Mouse (Mus musculus): ENCODE measurements around the gene H2-M10.1. TPM values are rescaled to one million over a fixed set of nuclear protein-coding genes. Genes with fewer than 3 reads are reported as not detected.
"Not testable (repeated sequence)": the region's sequence is repeated elsewhere in the genome, so short reads cannot be mapped to it uniquely, and the experiment has no call there.

The H2-M10.1 gene
- polyA plus RNA-seq (2012; ENCODE audit: insufficient read depth, low replicate concordance), result not detected in 2 replicates

- TF ChIP-seq GATA1 (IDR thresholded peaks at IDR 0.05; ENCODE audit: borderline replicate concordance, low read length) (no peak), FLI1 (IDR thresholded peaks at IDR 0.05; ENCODE audit: low read length) (no peak)
- Histone ChIP-seq H3K4me3 (replicated peaks) (no peak within 1 kb of the TSS), H3K27me3 (replicated peaks) (peaks cover 2% of the 10 kb centered on the region), H3K4me1 (no peaks in the 10 kb centered on the region), H3K36me3 (replicated peaks; ENCODE audit: low read length) (no peaks in the 10 kb centered on the region), H3K9me3 (no peaks in the 10 kb centered on the region)
Observed at GRCm38 (mm10) chr17:36326055-36326454, at the start of gene H2-M10.1. Gene H2-M10.1 (minus strand): TSS chr17:36326155.

- not testable (repeated sequence) for H3K9me3 ChIP-seq; H3K27me3 ChIP-seq (replicated peaks); H3K36me3 ChIP-seq (replicated peaks; ENCODE audit: low read length); H3K4me3 ChIP-seq (replicated peaks); H3K4me1 ChIP-seq
Observed at GRCm38 (mm10) chr17:36368317-36368716, 42.4 kb upstream of the H2-M10.1 start, which contains the start of gene H2-M10.3. Gene H2-M10.3 (minus strand): TSS chr17:36368417.

- not testable (repeated sequence) for H3K4me3 ChIP-seq (replicated peaks); H3K36me3 ChIP-seq (replicated peaks; ENCODE audit: low read length); H3K9me3 ChIP-seq; H3K4me1 ChIP-seq; H3K27me3 ChIP-seq (replicated peaks)
Observed at GRCm38 (mm10) chr17:36362404-36362803, 36.4 kb upstream of the H2-M10.1 start.

GRCm38 (mm10) chr17:36357512-36357911 lies 31.6 kb upstream of the H2-M10.1 start:
- H3K4me3 ChIP-seq (replicated peaks); H3K9me3 ChIP-seq; H3K36me3 ChIP-seq (replicated peaks; ENCODE audit: low read length); H3K4me1 ChIP-seq; H3K27me3 ChIP-seq (replicated peaks): not testable (repeated sequence)

DNA sequence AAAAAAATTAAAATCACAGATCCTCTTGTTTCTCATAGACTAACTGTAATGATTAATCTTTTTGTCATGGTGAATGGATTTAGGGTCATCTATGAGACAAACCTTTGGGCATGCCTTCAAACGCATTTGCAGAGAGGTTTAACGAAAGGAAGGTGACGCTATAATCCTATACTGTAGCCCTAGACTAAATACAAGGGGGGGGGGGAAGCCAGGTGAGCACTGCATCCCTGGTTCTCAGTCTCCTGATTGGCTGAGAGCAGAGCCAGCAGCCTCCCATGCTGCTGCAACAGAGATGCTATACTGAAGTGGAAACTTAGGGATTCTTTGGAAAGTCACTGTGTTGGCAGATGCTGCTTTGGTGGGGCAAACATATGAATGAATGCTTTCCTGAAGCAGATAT lies 29.8 kb upstream of the H2-M10.1 start:
- Histone ChIP-seq H3K36me3 (replicated peaks; ENCODE audit: low read length) (no peaks in the 10 kb centered on the region), H3K4me3 (replicated peaks) (no peak overlapping the region), H3K27me3 (replicated peaks) (no peaks in the 10 kb centered on the region), H3K4me1 (no peaks in the 10 kb centered on the region), H3K9me3 (no peaks in the 10 kb centered on the region)
- no peak for TF ChIP-seq GATA1 (IDR thresholded peaks at IDR 0.05; ENCODE audit: borderline replicate concordance, low read length)
- no peak for TF ChIP-seq FLI1 (IDR thresholded peaks at IDR 0.05; ENCODE audit: low read length)

DNA sequence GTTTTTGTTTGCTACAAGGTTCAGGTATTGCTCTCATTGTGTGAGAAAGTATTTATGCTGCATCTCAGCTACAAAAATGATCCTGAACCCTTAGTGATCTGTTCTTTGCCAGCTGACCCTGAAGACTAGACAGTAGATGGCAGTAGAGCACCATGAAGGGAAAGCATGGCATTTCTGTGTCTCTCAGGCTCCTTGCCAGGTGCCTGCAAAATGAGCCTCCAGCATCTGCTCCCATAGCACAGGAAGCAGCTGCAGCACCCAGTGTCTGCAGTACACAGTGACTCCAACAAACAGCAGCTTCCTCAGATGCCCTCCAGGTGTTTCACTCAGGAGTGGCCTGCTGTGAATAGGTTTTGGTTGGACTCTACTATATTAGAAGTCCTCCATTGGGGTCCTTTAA lies 29.4 kb upstream of the H2-M10.1 start:
- not testable (repeated sequence) for H3K4me1 ChIP-seq; H3K9me3 ChIP-seq; H3K4me3 ChIP-seq (replicated peaks); H3K36me3 ChIP-seq (replicated peaks; ENCODE audit: low read length); H3K27me3 ChIP-seq (replicated peaks)

- Histone ChIP-seq H3K4me1 (peaks cover 13% of the 10 kb centered on the region), H3K36me3 (replicated peaks; ENCODE audit: low read length) (no peaks in the 10 kb centered on the region), H3K4me3 (replicated peaks) (peak overlapping the region; percentile 88), H3K27me3 (replicated peaks) (peaks cover 20% of the 10 kb centered on the region), H3K9me3 (no peaks in the 10 kb centered on the region)
- TF ChIP-seq GATA1 (IDR thresholded peaks at IDR 0.05; ENCODE audit: borderline replicate concordance, low read length) (no peak), FLI1 (IDR thresholded peaks at IDR 0.05; ENCODE audit: low read length) (no peak)
Observed at GRCm38 (mm10) chr17:36315689-36316253, 10.2 kb downstream of the H2-M10.1 start.

DNA sequence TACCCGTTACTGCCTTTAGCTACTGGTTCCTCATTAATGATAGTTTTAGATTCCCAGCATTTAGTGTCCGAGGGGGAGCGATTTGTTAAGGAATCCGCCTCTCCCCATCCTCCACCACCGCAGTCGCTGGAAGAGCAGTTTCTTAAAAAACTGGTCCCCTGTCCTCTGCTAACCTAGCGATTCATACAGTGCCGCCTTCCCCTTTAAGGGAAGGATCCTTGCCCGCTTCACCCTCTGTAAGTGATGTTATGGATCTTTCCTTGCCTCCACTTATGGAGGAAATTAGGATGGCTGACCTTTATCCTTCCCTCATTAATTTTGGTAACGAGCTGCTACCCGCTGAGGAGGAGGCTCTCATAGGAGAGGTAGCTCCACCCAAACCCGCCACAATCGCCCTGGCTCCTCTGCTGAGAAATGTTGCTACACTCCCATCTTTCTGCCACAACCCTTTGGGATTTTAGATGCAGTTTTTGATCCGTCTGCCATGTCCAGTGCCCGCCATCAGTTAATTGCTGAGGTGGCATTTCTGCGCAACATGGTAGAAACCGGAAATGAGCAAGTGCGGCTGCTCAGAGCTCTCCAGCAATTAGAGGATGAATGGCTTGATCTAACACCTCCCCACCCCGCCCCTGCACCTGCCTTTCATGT lies 10.8 kb downstream of the H2-M10.1 start:
- Histone ChIP-seq H3K4me1 (peaks cover 13% of the 10 kb centered on the region), H3K9me3 (no peaks in the 10 kb centered on the region), H3K27me3 (replicated peaks) (peaks cover 20% of the 10 kb centered on the region), H3K36me3 (replicated peaks; ENCODE audit: low read length) (no peaks in the 10 kb centered on the region), H3K4me3 (replicated peaks) (peak overlapping the region; percentile 88)
- TF ChIP-seq GATA1 (IDR thresholded peaks at IDR 0.05; ENCODE audit: borderline replicate concordance, low read length), result no peak
- TF ChIP-seq FLI1 (IDR thresholded peaks at IDR 0.05; ENCODE audit: low read length), result no peak

- Histone ChIP-seq H3K4me3 (replicated peaks) (peak overlapping the region; percentile 88), H3K27me3 (replicated peaks) (peaks cover 18% of the 10 kb centered on the region), H3K9me3 (no peaks in the 10 kb centered on the region), H3K4me1 (peaks cover 13% of the 10 kb centered on the region), H3K36me3 (replicated peaks; ENCODE audit: low read length) (no peaks in the 10 kb centered on the region)
- TF ChIP-seq GATA1 (IDR thresholded peaks at IDR 0.05; ENCODE audit: borderline replicate concordance, low read length), result no peak
- no peak for TF ChIP-seq FLI1 (IDR thresholded peaks at IDR 0.05; ENCODE audit: low read length)
Observed at GRCm38 (mm10) chr17:36314511-36314910, 11.4 kb downstream of the H2-M10.1 start.

GRCm38 (mm10) chr17:36309293-36309692 lies 16.7 kb downstream of the H2-M10.1 start:
- TF ChIP-seq FLI1 (IDR thresholded peaks at IDR 0.05; ENCODE audit: low read length), result no peak
- TF ChIP-seq GATA1 (IDR thresholded peaks at IDR 0.05; ENCODE audit: borderline replicate concordance, low read length), result no peak
- Histone ChIP-seq H3K4me1 (peaks cover 5% of the 10 kb centered on the region; the same call in 1 of the 2 replicates), H3K36me3 (replicated peaks; ENCODE audit: low read length) (no peaks in the 10 kb centered on the region), H3K4me3 (replicated peaks) (no peak overlapping the region), H3K9me3 (no peaks in the 10 kb centered on the region), H3K27me3 (replicated peaks) (peaks cover 2% of the 10 kb centered on the region)

DNA sequence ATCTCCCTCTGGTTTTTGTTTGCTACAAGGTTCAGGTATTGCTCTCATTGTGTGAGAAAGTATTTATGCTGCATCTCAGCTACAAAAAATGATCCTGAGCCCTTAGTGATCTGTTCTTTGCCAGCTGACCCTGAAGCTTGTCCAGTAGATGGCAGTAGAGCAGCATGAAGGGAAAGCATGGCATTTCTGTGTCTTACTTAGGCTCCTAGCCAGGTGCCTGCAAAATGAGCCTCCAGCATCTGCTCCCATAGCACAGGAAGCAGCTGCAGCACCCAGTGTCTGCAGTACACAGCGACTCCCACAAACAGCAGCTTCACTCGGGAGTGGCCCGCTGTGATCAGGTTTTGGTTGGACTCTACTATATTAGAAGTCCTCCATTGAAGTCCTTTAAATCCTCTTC lies 17.1 kb downstream of the H2-M10.1 start:
- H3K4me3 ChIP-seq (replicated peaks); H3K4me1 ChIP-seq; H3K9me3 ChIP-seq; H3K36me3 ChIP-seq (replicated peaks; ENCODE audit: low read length); H3K27me3 ChIP-seq (replicated peaks): not testable (repeated sequence)

All from megakaryocyte, embryonic 14.5 days (primary cell).